Mouse (Mus musculus): ENCODE results near the gene Nrsn1. TPM values are rescaled to one million over a fixed set of nuclear protein-coding genes. Genes with fewer than 3 reads are reported as not detected.
"Not testable (repeated sequence)": the region's sequence is repeated elsewhere in the genome, so short reads cannot be mapped to it uniquely, and the experiment has no call there.

Gene Nrsn1
- polyA plus RNA-seq (2015; fragmentation: Nextera tagmentation; extraction: Ambion mirVana): 0.08 TPM in 1 of 2 replicates, not detected in the other

- H3K36me3 ChIP-seq; H3K4me1 ChIP-seq (replicated peaks); H3K27me3 ChIP-seq; H3K9ac ChIP-seq; H3K27ac ChIP-seq; H3K9me3 ChIP-seq (replicated peaks); DNase-seq; ATAC-seq (ENCODE audit: low read depth): not testable (repeated sequence)
- Histone ChIP-seq H3K4me2 (peak within 1 kb of the TSS; percentile 58), H3K4me3 (replicated peaks) (peak within 1 kb of the TSS; percentile 32)
- WGBS (ENCODE audit: insufficient replicate concordance): 34% methylated on average over 2 of the region's 2 CpGs
These were observed at the start of gene Nrsn1 for GRCm38 (mm10) chr13:25270402-25270801. Gene Nrsn1, minus strand, starts transcription at chr13:25270502.

- DNase-seq (no peak), ATAC-seq (ENCODE audit: low read depth) (no peak)
- Histone ChIP-seq H3K4me3 (replicated peaks) (no peak overlapping the region), H3K9ac (no peak overlapping the region), H3K36me3 (no peaks in the 10 kb centered on the region), H3K4me2 (no peak overlapping the region), H3K9me3 (replicated peaks) (no peaks in the 10 kb centered on the region), H3K4me1 (replicated peaks) (no peaks in the 10 kb centered on the region), H3K27ac (no peak overlapping the region), H3K27me3 (no peaks in the 10 kb centered on the region)
- WGBS (ENCODE audit: insufficient replicate concordance): 65% methylated on average over 2 of the region's 2 CpGs
These were observed 41.8 kb upstream of the Nrsn1 start for GRCm38 (mm10) chr13:25312059-25312458.

- Histone ChIP-seq H3K4me3 (replicated peaks) (no peak overlapping the region), H3K27me3 (no peaks in the 10 kb centered on the region), H3K9ac (no peak overlapping the region), H3K9me3 (replicated peaks) (no peaks in the 10 kb centered on the region), H3K27ac (no peak overlapping the region), H3K36me3 (no peaks in the 10 kb centered on the region), H3K4me2 (no peak overlapping the region), H3K4me1 (replicated peaks) (no peaks in the 10 kb centered on the region)
- DNase-seq (no peak), ATAC-seq (ENCODE audit: low read depth) (no peak)
These were observed 39.8 kb upstream of the Nrsn1 start for GRCm38 (mm10) chr13:25310068-25310467.

- ATAC-seq (ENCODE audit: low read depth) (no peak), DNase-seq (no peak)
- Histone ChIP-seq H3K4me2 (no peak overlapping the region), H3K27me3 (no peaks in the 10 kb centered on the region), H3K4me1 (replicated peaks) (no peaks in the 10 kb centered on the region), H3K9me3 (replicated peaks) (no peaks in the 10 kb centered on the region), H3K9ac (no peak overlapping the region), H3K4me3 (replicated peaks) (no peak overlapping the region), H3K27ac (no peak overlapping the region), H3K36me3 (no peaks in the 10 kb centered on the region)
- 55% methylated on average over 1 of the region's 1 CpGs for WGBS (ENCODE audit: insufficient replicate concordance)
These were observed 18.4 kb upstream of the Nrsn1 start for GRCm38 (mm10) chr13:25288736-25289135.

GRCm38 (mm10) chr13:25274934-25275565 is 4.7 kb upstream of the Nrsn1 start:
- no peaks in the 10 kb centered on the region for H3K4me1 ChIP-seq (replicated peaks)
- WGBS (ENCODE audit: insufficient replicate concordance): 40% methylated on average over 5 of the region's 5 CpGs
- ATAC-seq (ENCODE audit: low read depth) (no peak), DNase-seq (no peak)
- no peak overlapping the region for H3K27ac ChIP-seq
- no peaks in the 10 kb centered on the region for H3K36me3 ChIP-seq
- H3K27me3 ChIP-seq: no peaks in the 10 kb centered on the region
- no peaks in the 10 kb centered on the region for H3K9me3 ChIP-seq (replicated peaks)
- H3K9ac ChIP-seq: no peak overlapping the region
- H3K4me2 ChIP-seq: no peak overlapping the region
- no peak overlapping the region for H3K4me3 ChIP-seq (replicated peaks)

- H3K36me3 ChIP-seq: no peaks in the 10 kb centered on the region
- 19% methylated on average over 4 of the region's 4 CpGs for WGBS (ENCODE audit: insufficient replicate concordance)
These were observed 1.9 kb upstream of the Nrsn1 start for GRCm38 (mm10) chr13:25272189-25272588.

GRCm38 (mm10) chr13:25269569-25270268 is 583 bp downstream of the Nrsn1 start:
- 3% methylated on average over 38 of the region's 42 CpGs for WGBS (ENCODE audit: insufficient replicate concordance)
- H3K27me3 ChIP-seq: no peaks in the 10 kb centered on the region
- H3K36me3 ChIP-seq: no peaks in the 10 kb centered on the region
- ATAC-seq (ENCODE audit: low read depth) (peak; percentile 83), DNase-seq (peak; percentile 1)
- H3K4me1 ChIP-seq (replicated peaks): peaks cover 4% of the 10 kb centered on the region
- no peak overlapping the region for H3K9ac ChIP-seq
- peak overlapping the region; percentile 58 for H3K4me2 ChIP-seq
- H3K9me3 ChIP-seq (replicated peaks): no peaks in the 10 kb centered on the region
- H3K4me3 ChIP-seq (replicated peaks): peak overlapping the region; percentile 32
- H3K27ac ChIP-seq: no peak overlapping the region

More at GRCm38 (mm10) chr13:25272189-25272588, 1.9 kb upstream of the Nrsn1 start:
- Histone ChIP-seq H3K27me3 (no peaks in the 10 kb centered on the region), H3K4me2 (no peak overlapping the region), H3K4me3 (replicated peaks) (no peak overlapping the region), H3K9ac (no peak overlapping the region), H3K27ac (no peak overlapping the region), H3K4me1 (replicated peaks) (peaks cover 4% of the 10 kb centered on the region), H3K9me3 (replicated peaks) (no peaks in the 10 kb centered on the region)
- ATAC-seq (ENCODE audit: low read depth) (no peak), DNase-seq (no peak)

- 12% methylated on average over 2 of the region's 2 CpGs for WGBS (ENCODE audit: insufficient replicate concordance)
- ATAC-seq (ENCODE audit: low read depth) (no peak), DNase-seq (peak; percentile 17)
- peaks cover 4% of the 10 kb centered on the region for H3K4me1 ChIP-seq (replicated peaks)
- no peak overlapping the region for H3K27ac ChIP-seq
- no peaks in the 10 kb centered on the region for H3K27me3 ChIP-seq
- no peaks in the 10 kb centered on the region for H3K36me3 ChIP-seq
- no peak overlapping the region for H3K4me3 ChIP-seq (replicated peaks)
- no peak overlapping the region for H3K9ac ChIP-seq
- H3K9me3 ChIP-seq (replicated peaks): no peaks in the 10 kb centered on the region
- H3K4me2 ChIP-seq: no peak overlapping the region
These were observed 1.3 kb downstream of the Nrsn1 start for GRCm38 (mm10) chr13:25269039-25269438.

- no peak for ATAC-seq (ENCODE audit: low read depth)
- Histone ChIP-seq H3K27ac (no peak overlapping the region), H3K4me2 (no peak overlapping the region), H3K27me3 (no peaks in the 10 kb centered on the region), H3K36me3 (no peaks in the 10 kb centered on the region), H3K4me1 (replicated peaks) (no peaks in the 10 kb centered on the region), H3K4me3 (replicated peaks) (no peak overlapping the region), H3K9ac (no peak overlapping the region), H3K9me3 (replicated peaks) (no peaks in the 10 kb centered on the region)
- 56% methylated on average over 4 of the region's 4 CpGs for WGBS (ENCODE audit: insufficient replicate concordance)
- DNase-seq: no peak
These were observed 7.6 kb downstream of the Nrsn1 start for GRCm38 (mm10) chr13:25262748-25263147.

GRCm38 (mm10) chr13:25257608-25258007 is 12.7 kb downstream of the Nrsn1 start:
- DNase-seq: no peak
- no peak for ATAC-seq (ENCODE audit: low read depth)
- H3K4me3 ChIP-seq (replicated peaks): no peak overlapping the region
- no peaks in the 10 kb centered on the region for H3K9me3 ChIP-seq (replicated peaks)
- no peaks in the 10 kb centered on the region for H3K4me1 ChIP-seq (replicated peaks)
- H3K27ac ChIP-seq: no peak overlapping the region
- WGBS (ENCODE audit: insufficient replicate concordance): 63% methylated on average over 6 of the region's 6 CpGs
- no peak overlapping the region for H3K9ac ChIP-seq
- H3K4me2 ChIP-seq: no peak overlapping the region
- no peaks in the 10 kb centered on the region for H3K27me3 ChIP-seq
- H3K36me3 ChIP-seq: no peaks in the 10 kb centered on the region

GRCm38 (mm10) chr13:25254478-25255263 is 15.6 kb downstream of the Nrsn1 start:
- H3K4me2 ChIP-seq: no peak overlapping the region
- no peak overlapping the region for H3K4me3 ChIP-seq (replicated peaks)
- WGBS (ENCODE audit: insufficient replicate concordance): 65% methylated on average over 9 of the region's 9 CpGs
- no peaks in the 10 kb centered on the region for H3K27me3 ChIP-seq
- ATAC-seq (ENCODE audit: low read depth): no peak
- no peak overlapping the region for H3K27ac ChIP-seq
- no peaks in the 10 kb centered on the region for H3K4me1 ChIP-seq (replicated peaks)
- no peaks in the 10 kb centered on the region for H3K36me3 ChIP-seq
- DNase-seq: no peak
- no peaks in the 10 kb centered on the region for H3K9me3 ChIP-seq (replicated peaks)
- no peak overlapping the region for H3K9ac ChIP-seq

All from liver, embryonic 13.5 days (tissue).